ENCODE assay signal across 25 mouse cellular contexts in the genomic region with DNA sequence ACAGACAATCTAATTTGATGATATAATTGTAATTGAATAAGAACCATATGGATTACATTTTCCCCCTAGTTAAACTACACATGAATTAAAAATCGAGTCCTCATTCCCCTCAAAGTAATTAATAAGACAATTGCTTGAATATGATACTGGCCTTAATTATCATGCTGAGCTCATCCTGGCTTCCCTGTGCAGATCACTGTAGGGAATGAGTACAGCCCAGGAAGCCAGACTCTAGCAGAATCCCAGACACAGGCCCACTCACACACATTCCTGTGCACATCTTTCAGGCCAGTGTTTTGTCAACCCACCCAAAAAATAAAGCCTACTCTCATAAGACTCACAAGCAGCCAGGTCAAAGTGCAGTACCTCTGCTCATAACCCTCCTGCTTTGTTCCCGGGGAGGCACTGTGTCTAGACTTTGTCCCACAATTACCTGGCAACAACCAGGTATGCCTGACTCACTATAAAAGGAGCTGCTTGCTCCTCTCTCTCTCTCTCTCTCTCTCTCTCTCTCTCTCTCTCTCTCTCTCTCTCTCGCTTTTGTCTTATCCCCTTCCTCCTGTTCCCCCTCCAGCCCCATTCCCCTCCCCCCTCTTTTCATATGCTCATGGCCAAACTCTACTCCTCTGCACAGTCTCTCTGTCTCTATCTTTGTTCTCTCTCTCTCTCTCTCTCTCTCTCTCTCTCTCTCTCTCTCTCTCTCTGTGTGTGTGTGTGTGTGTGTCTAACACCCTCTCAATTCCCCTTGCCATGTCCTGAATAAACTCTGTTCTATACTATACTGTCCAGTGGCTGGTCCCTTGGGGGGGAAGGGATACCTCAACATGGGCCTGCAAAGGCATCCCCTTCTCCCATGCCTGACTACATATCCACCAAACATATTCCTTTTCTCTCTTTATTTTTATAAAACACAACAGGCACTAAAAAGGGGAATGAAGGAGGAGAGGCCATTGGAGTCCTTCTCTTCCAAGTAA.
DNase-seq lines count a peak whose midpoint lies in the region; ATAC-seq and TF ChIP-seq lines count a peak whose summit lies in the region.
"Had no signal": no experiment of that assay in that cellular context is flagged by ENCODE, and none has a peak within 500 bp of the region (broad histone marks: within the 10 kb centered on the region; RNA-seq: fewer than 3 reads in every experiment).

No protein-coding gene starts in this region.

- H3K9me3 ChIP-seq in hindbrain, embryonic 13.5 days = no peaks in the 10 kb centered on the region
- H3K9me3 ChIP-seq in hindbrain, embryonic 11.5 days (ENCODE audit: control insufficient read depth, low read length) = no peaks in the 10 kb centered on the region
- no peaks in the 10 kb centered on the region for H3K9me3 ChIP-seq in kidney, embryonic 14.5 days (ENCODE audit: control insufficient read depth, low read length)
- no peaks in the 10 kb centered on the region for H3K9me3 ChIP-seq in neural tube, embryonic 14.5 days (ENCODE audit: control insufficient read depth, low read length)
- no peaks in the 10 kb centered on the region for H3K9me3 ChIP-seq in midbrain, postnatal 0 days (ENCODE audit: low read length)
- H3K9me3 ChIP-seq: heart, embryonic 13.5 days; limb, embryonic 12.5 days; lung, embryonic 15.5 days; neural tube, embryonic 15.5 days had no signal

- no peak overlapping the region for H3K9ac ChIP-seq in hindbrain, embryonic 13.5 days
- no peak overlapping the region for H3K9ac ChIP-seq in hindbrain, embryonic 11.5 days (ENCODE audit: low read depth, low read length)
- H3K9ac ChIP-seq in kidney, embryonic 14.5 days (ENCODE audit: low read depth, low read length) = no peak overlapping the region
- H3K9ac ChIP-seq in neural tube, embryonic 14.5 days (replicated peaks; ENCODE audit: low read depth, low read length) = no peak overlapping the region
- H3K9ac ChIP-seq in midbrain, postnatal 0 days (replicated peaks; ENCODE audit: low read length, poor library complexity, severe bottlenecking) = no peak overlapping the region
- H3K9ac ChIP-seq: heart, embryonic 13.5 days; limb, embryonic 12.5 days; lung, embryonic 15.5 days; neural tube, embryonic 15.5 days had no signal

- 0 out of 2 replicates have a peak, but pooled peaks cover 5% of the 10 kb centered on the region for H3K4me1 ChIP-seq in hindbrain, embryonic 13.5 days (replicated peaks)
- H3K4me1 ChIP-seq in hindbrain, embryonic 11.5 days (replicated peaks; ENCODE audit: control insufficient read depth, insufficient read depth, low read length) = no peaks in the 10 kb centered on the region
- H3K4me1 ChIP-seq in kidney, embryonic 14.5 days (ENCODE audit: control insufficient read depth, insufficient read depth, low read length) = no peaks in the 10 kb centered on the region
- no peaks in the 10 kb centered on the region for H3K4me1 ChIP-seq in neural tube, embryonic 14.5 days (ENCODE audit: control insufficient read depth, insufficient read depth, low read length)
- no peaks in the 10 kb centered on the region for H3K4me1 ChIP-seq in midbrain, postnatal 0 days (ENCODE audit: insufficient read depth, low read length)
- H3K4me1 ChIP-seq: lung, embryonic 15.5 days; neural tube, embryonic 15.5 days had no signal

- H3K4me3 ChIP-seq in hindbrain, embryonic 13.5 days = no peak overlapping the region
- H3K4me3 ChIP-seq in hindbrain, embryonic 11.5 days (ENCODE audit: low read depth, low read length) = no peak overlapping the region
- no peak overlapping the region for H3K4me3 ChIP-seq in kidney, embryonic 14.5 days (ENCODE audit: low read length)
- H3K4me3 ChIP-seq in neural tube, embryonic 14.5 days (ENCODE audit: low read depth, low read length) = no peak overlapping the region
- no peak overlapping the region for H3K4me3 ChIP-seq in midbrain, postnatal 0 days (ENCODE audit: low read depth, low read length)
- H3K4me3 ChIP-seq: heart, embryonic 13.5 days; layer of hippocampus, adult 2 months; left cerebral cortex, adult 2 months; limb, embryonic 12.5 days; lung, embryonic 15.5 days; neural tube, embryonic 15.5 days had no signal

- H3K4me2 ChIP-seq in hindbrain, embryonic 13.5 days = no peak overlapping the region
- no peak overlapping the region for H3K4me2 ChIP-seq in hindbrain, embryonic 11.5 days (replicated peaks; ENCODE audit: low read depth, low read length)
- no peak overlapping the region for H3K4me2 ChIP-seq in kidney, embryonic 14.5 days (replicated peaks; ENCODE audit: low read depth, low read length)
- H3K4me2 ChIP-seq in neural tube, embryonic 14.5 days (ENCODE audit: low read depth, low read length) = no peak overlapping the region
- H3K4me2 ChIP-seq in midbrain, postnatal 0 days (ENCODE audit: low read depth, low read length, poor library complexity, severe bottlenecking) = no peak overlapping the region
- H3K4me2 ChIP-seq: heart, embryonic 13.5 days; limb, embryonic 12.5 days; liver, embryonic 11.5 days; lung, embryonic 15.5 days; neural tube, embryonic 15.5 days had no signal

- no peak for TF ChIP-seq CTCF in midbrain, postnatal 0 days (IDR thresholded peaks at IDR 0.05)

- no peak for DNase-seq in hindbrain, embryonic 11.5 days (ENCODE audit: low spot score)
- peak; percentile 10 for DNase-seq in kidney, adult 9 months
- no peak for DNase-seq in neural tube, embryonic 10.5 days (ENCODE audit: extremely low spot score, low spot score)
- peak; percentile 3 for DNase-seq in midbrain, postnatal 0 days (ENCODE audit: low spot score)
- no peak for DNase-seq in frontal cortex, postnatal 36 days (ENCODE audit: low spot score in 2 of 2)
- DNase-seq: adrenal gland, postnatal 14 days; cerebellum, adult 18-20 months; cerebellum, postnatal 14 days; heart, postnatal 10 days; kidney, adult 11 months; kidney, postnatal 10 days; retina, postnatal 1 day; right cerebral cortex, postnatal 14 days; thymus, postnatal 4 days had no signal

- H3K36me3 ChIP-seq in hindbrain, embryonic 13.5 days = no peaks in the 10 kb centered on the region
- no peaks in the 10 kb centered on the region for H3K36me3 ChIP-seq in hindbrain, embryonic 11.5 days (ENCODE audit: control insufficient read depth, insufficient read depth, low read length)
- no peaks in the 10 kb centered on the region for H3K36me3 ChIP-seq in kidney, embryonic 14.5 days (ENCODE audit: control insufficient read depth, insufficient read depth, low read length)
- no peaks in the 10 kb centered on the region for H3K36me3 ChIP-seq in neural tube, embryonic 14.5 days (ENCODE audit: control insufficient read depth, insufficient read depth, low read length)
- no peaks in the 10 kb centered on the region for H3K36me3 ChIP-seq in midbrain, postnatal 0 days (ENCODE audit: insufficient read depth, low read length)
- H3K36me3 ChIP-seq: heart, embryonic 13.5 days; limb, embryonic 12.5 days; lung, embryonic 15.5 days; neural tube, embryonic 15.5 days had no signal

- no peak overlapping the region for H3K27ac ChIP-seq in hindbrain, embryonic 13.5 days
- H3K27ac ChIP-seq in hindbrain, embryonic 11.5 days (ENCODE audit: low read depth, low read length) = no peak overlapping the region
- H3K27ac ChIP-seq in kidney, embryonic 14.5 days (ENCODE audit: low read depth, low read length) = no peak overlapping the region
- no peak overlapping the region for H3K27ac ChIP-seq in neural tube, embryonic 14.5 days (ENCODE audit: low read depth, low read length)
- no peak overlapping the region for H3K27ac ChIP-seq in midbrain, postnatal 0 days (ENCODE audit: low read depth, low read length)
- H3K27ac ChIP-seq: heart, embryonic 13.5 days; layer of hippocampus, adult 2 months; left cerebral cortex, adult 2 months; limb, embryonic 12.5 days; lung, embryonic 15.5 days; neural tube, embryonic 15.5 days had no signal

- 65% methylated on average over 3 of the region's 3 CpGs for WGBS in hindbrain, embryonic 13.5 days
- 64% methylated on average over 3 of the region's 3 CpGs for WGBS in hindbrain, embryonic 11.5 days
- 70% methylated on average over 3 of the region's 3 CpGs for WGBS in kidney, embryonic 14.5 days
- WGBS in neural tube, embryonic 14.5 days = 74% methylated on average over 3 of the region's 3 CpGs
- WGBS in midbrain, postnatal 0 days = 66% methylated on average over 3 of the region's 3 CpGs

- no peaks in the 10 kb centered on the region for H3K27me3 ChIP-seq in hindbrain, embryonic 13.5 days
- no peaks in the 10 kb centered on the region for H3K27me3 ChIP-seq in hindbrain, embryonic 11.5 days (ENCODE audit: control insufficient read depth, insufficient read depth, low read length)
- no peaks in the 10 kb centered on the region; the same call in 1 of the 2 replicates for H3K27me3 ChIP-seq in kidney, embryonic 14.5 days (ENCODE audit: control insufficient read depth, insufficient read depth, low read length)
- no peaks in the 10 kb centered on the region for H3K27me3 ChIP-seq in neural tube, embryonic 14.5 days (ENCODE audit: control insufficient read depth, insufficient read depth, low read length)
- H3K27me3 ChIP-seq in midbrain, postnatal 0 days (ENCODE audit: insufficient read depth, low read length) = no peaks in the 10 kb centered on the region
- H3K27me3 ChIP-seq: heart, embryonic 13.5 days; limb, embryonic 12.5 days; lung, embryonic 15.5 days; neural tube, embryonic 15.5 days had no signal

- ATAC-seq in hindbrain, embryonic 13.5 days (ENCODE audit: low FRiP score) = peak; percentile 32; the same call in 1 of the 2 replicates
- no peak for ATAC-seq in hindbrain, embryonic 11.5 days (ENCODE audit: low FRiP score)
- ATAC-seq in kidney, embryonic 14.5 days (ENCODE audit: low FRiP score, low TSS enrichment) = no peak
- ATAC-seq in neural tube, embryonic 14.5 days (ENCODE audit: low read depth) = peak; percentile 49; the same call in 1 of the 2 replicates
- no peak for ATAC-seq in midbrain, postnatal 0 days (ENCODE audit: low FRiP score)
- ATAC-seq: forebrain, embryonic 14.5 days had no signal

Comparison
In these comparisons a context has a peak if more than half of its experiments do, and no peak if none do; other contexts are left out.
1. ATAC-seq: peak in hindbrain, embryonic 13.5 days (single experiment) and neural tube, embryonic 14.5 days (single experiment); none in hindbrain, embryonic 11.5 days (single experiment), kidney, embryonic 14.5 days (single experiment) and midbrain, postnatal 0 days (single experiment).
2. DNase-seq: peak in kidney, adult 9 months (single experiment) and midbrain, postnatal 0 days (single experiment); none in hindbrain, embryonic 11.5 days (single experiment), neural tube, embryonic 10.5 days (single experiment) and frontal cortex, postnatal 36 days (0 of 2).